Mouse (Mus musculus) liver, embryonic 13.5 days (tissue): ENCODE results near the gene Gpr143. TPM values are rescaled to one million over a fixed set of nuclear protein-coding genes. Genes with fewer than 3 reads are reported as not detected.

ENCODE experiments used
- polyA plus RNA-seq: library from polyadenylated mRNA; unstranded; fragments of >200 nt; fragmentation: Nextera tagmentation; extraction: Ambion mirVana; gene quantifications from 2 replicates; pipeline ENCODE4 v1.2.1, GENCODE M21; 2015

Gpr143 gene
- polyA plus RNA-seq, 1 experiment from 2014 or later = not detected

Other genes with a start within 250 kb of the Gpr143 start
- not detected in 2 replicates for gene Cldn34a, start 218.6 kb upstream of the Gpr143 start, polyA plus RNA-seq
- gene Shroom2, start 12.5 kb upstream of the Gpr143 start, polyA plus RNA-seq = 0.89 and 0.96 TPM in 2 replicates
- gene Usp51, start 224.5 kb downstream of the Gpr143 start, polyA plus RNA-seq = 0.45 and 0.58 TPM in 2 replicates